Mouse (Mus musculus): ENCODE data around the gene Ccdc6.

Gene Ccdc6

GRCm38 (mm10) chr10:70096366-70097188, at the start of gene Ccdc6:
Gene Ccdc6, plus strand, starts transcription at chr10:70097121.
- DNase-seq (ENCODE audit: low read depth), result no peak

GRCm38 (mm10) chr10:70049771-70050170, 47.1 kb upstream of the Ccdc6 start:
- DNase-seq (ENCODE audit: low read depth), result no peak

- DNase-seq (ENCODE audit: low read depth), result no peak
Measured at GRCm38 (mm10) chr10:70055291-70055690, 41.6 kb upstream of the Ccdc6 start.

- DNase-seq (ENCODE audit: low read depth), result peak; percentile 64
Measured at GRCm38 (mm10) chr10:70057064-70057463, 39.9 kb upstream of the Ccdc6 start.

GRCm38 (mm10) chr10:70060021-70060688, 36.8 kb upstream of the Ccdc6 start:
- DNase-seq (ENCODE audit: low read depth), result no peak

- DNase-seq (ENCODE audit: low read depth), result no peak
Measured at GRCm38 (mm10) chr10:70060689-70061081, 36.2 kb upstream of the Ccdc6 start.

GRCm38 (mm10) chr10:70063881-70064555, 32.9 kb upstream of the Ccdc6 start:
- no peak for DNase-seq (ENCODE audit: low read depth)

- DNase-seq (ENCODE audit: low read depth), result no peak
Measured at GRCm38 (mm10) chr10:70065191-70065590, 31.7 kb upstream of the Ccdc6 start.

- no peak for DNase-seq (ENCODE audit: low read depth)
Measured at GRCm38 (mm10) chr10:70066497-70067168, 30.3 kb upstream of the Ccdc6 start.

- DNase-seq (ENCODE audit: low read depth), result no peak
Measured at GRCm38 (mm10) chr10:70067169-70068115, 29.5 kb upstream of the Ccdc6 start.

GRCm38 (mm10) chr10:70069321-70069720, 27.6 kb upstream of the Ccdc6 start:
- DNase-seq (ENCODE audit: low read depth), result no peak

- no peak for DNase-seq (ENCODE audit: low read depth)
Measured at GRCm38 (mm10) chr10:70071334-70071733, 25.6 kb upstream of the Ccdc6 start.

GRCm38 (mm10) chr10:70077452-70077851, 19.5 kb upstream of the Ccdc6 start:
- no peak for DNase-seq (ENCODE audit: low read depth)

- DNase-seq (ENCODE audit: low read depth), result no peak
Measured at GRCm38 (mm10) chr10:70080908-70081307, 16.0 kb upstream of the Ccdc6 start.

GRCm38 (mm10) chr10:70081564-70082175, 15.3 kb upstream of the Ccdc6 start:
- no peak for DNase-seq (ENCODE audit: low read depth)

GRCm38 (mm10) chr10:70083241-70083640, 13.7 kb upstream of the Ccdc6 start:
- no peak for DNase-seq (ENCODE audit: low read depth)

- no peak for DNase-seq (ENCODE audit: low read depth)
Measured at GRCm38 (mm10) chr10:70085256-70085961, 11.5 kb upstream of the Ccdc6 start.

GRCm38 (mm10) chr10:70088788-70089187, 8.1 kb upstream of the Ccdc6 start:
- no peak for DNase-seq (ENCODE audit: low read depth)

- no peak for DNase-seq (ENCODE audit: low read depth)
Measured at GRCm38 (mm10) chr10:70091876-70092462, 5.0 kb upstream of the Ccdc6 start.

- no peak for DNase-seq (ENCODE audit: low read depth)
Measured at GRCm38 (mm10) chr10:70093782-70094181, 3.1 kb upstream of the Ccdc6 start.

All from fibroblast of lung, adult 2 months (primary cell).